Mouse (Mus musculus) heart, postnatal 0 days (tissue): ENCODE measurements around the gene Cbx6.

Experiments used
- CTCF ChIP-seq: IDR thresholded peaks from 2 replicates; pipeline ENCODE4 v1.5.1; 2016; ENCODE audit warnings: antibody characterized with exemption, control low read depth, low read depth
- EP300 ChIP-seq: IDR thresholded peaks from 2 replicates; pipeline ENCODE4 v1.6.1; 2016; ENCODE audit warnings: antibody characterized with exemption, low read depth

- TF ChIP-seq EP300 (no peak), CTCF (no peak)
Observed at GRCm38 (mm10) chr15:79804352-79805071, 30.0 kb downstream of the Cbx6 start, which contains the start of gene Nptxr.
